Mouse (Mus musculus) liver, embryonic 16.5 days (tissue): ENCODE measurements around the gene Slc25a17. TPM values are rescaled to one million over a fixed set of nuclear protein-coding genes. Genes with fewer than 3 reads are reported as not detected.

Experiments
- ATAC-seq: fragments of 200-750 bp; cut with Nextera tagmentation; 2 replicates; pipeline ENCODE4 v1.8.0; 2017; ENCODE audit warnings: low read depth, mild to moderate bottlenecking, moderate number of reproducible peaks, moderate library complexity
- H3K27ac ChIP-seq: fragments of 300-500 bp; sonication (generic); 2 replicates; pipeline ENCODE4 v1.5.1; 2014; ENCODE audit warnings: mild to moderate bottlenecking, low read length
- H3K27me3 ChIP-seq: fragments of 300-500 bp; sonication (generic); 2 replicates; pipeline ENCODE4 v1.6.1; 2014; ENCODE audit warnings: low read depth, low read length, mixed read lengths; ENCODE audit not compliant: control insufficient read depth, insufficient read depth
- H3K36me3 ChIP-seq: fragments of 300-500 bp; sonication (generic); 2 replicates; pipeline ENCODE4 v1.6.1; 2014; ENCODE audit warnings: mild to moderate bottlenecking; ENCODE audit not compliant: control insufficient read depth, insufficient read depth
- H3K4me1 ChIP-seq: fragments of 300-500 bp; sonication (generic); 2 replicates; pipeline ENCODE4 v1.6.1; 2014; ENCODE audit warnings: low read depth, low read length, mixed read lengths; ENCODE audit not compliant: control insufficient read depth
- H3K4me2 ChIP-seq: fragments of 300-500 bp; sonication (generic); 2 replicates; pipeline ENCODE4 v1.6.1; 2014; ENCODE audit warnings: low read depth, low read length, mixed read lengths
- H3K4me3 ChIP-seq: fragments of 300-500 bp; sonication (generic); 2 replicates; pipeline ENCODE4 v1.5.1; 2014; ENCODE audit warnings: low read depth, mild to moderate bottlenecking, low read length
- H3K9ac ChIP-seq: fragments of 300-500 bp; sonication (generic); 2 replicates; pipeline ENCODE4 v1.6.1; 2014; ENCODE audit warnings: low read depth, low read length
- H3K9me3 ChIP-seq: fragments of 300-500 bp; sonication (generic); replicated peaks from 2 replicates; pipeline ENCODE4 v1.6.1; 2016; ENCODE audit warnings: low read length; ENCODE audit not compliant: control insufficient read depth
- WGBS: fragments of 180-500 bp; shearing (Covaris S2); extraction: QIAGEN DNeasy Blood & Tissue Kit; methylation state at CpG from one replicate; pipeline ENCODE4 v1.1.7; 2014; ENCODE audit not compliant: insufficient replicate concordance; 5-methylcytosine and 5-hydroxymethylcytosine counted together
- polyA plus RNA-seq: library from polyadenylated mRNA; unstranded; fragments of >200 nt; fragmentation: Nextera tagmentation; extraction: Ambion mirVana; gene quantifications from 2 replicates; pipeline ENCODE4 v1.2.1, GENCODE M21; 2015

Gene Slc25a17
- polyA plus RNA-seq, 1 experiment from 2014 or later = 36.2 TPM

- no peaks in the 10 kb centered on the region for H3K4me1 ChIP-seq
- H3K4me2 ChIP-seq = no peak overlapping the region
- H3K4me3 ChIP-seq = no peak overlapping the region
- no peaks in the 10 kb centered on the region for H3K9me3 ChIP-seq
- no peaks in the 10 kb centered on the region for H3K27me3 ChIP-seq
- 77% methylated on average over 3 of the region's 3 CpGs for WGBS
- peaks cover 26% of the 10 kb centered on the region for H3K36me3 ChIP-seq
- no peak overlapping the region for H3K27ac ChIP-seq
- no peak for ATAC-seq
- H3K9ac ChIP-seq = no peak overlapping the region
Observed at GRCm38 (mm10) chr15:81320137-81320536, 40.5 kb downstream of the Slc25a17 start.

GRCm38 (mm10) chr15:81319462-81319861, 41.1 kb downstream of the Slc25a17 start:
- H3K27ac ChIP-seq = no peak overlapping the region
- no peaks in the 10 kb centered on the region for H3K27me3 ChIP-seq
- peaks cover 26% of the 10 kb centered on the region for H3K36me3 ChIP-seq
- WGBS = 77% methylated on average over 9 of the region's 9 CpGs
- H3K9ac ChIP-seq = no peak overlapping the region
- no peaks in the 10 kb centered on the region for H3K4me1 ChIP-seq
- no peak overlapping the region for H3K4me2 ChIP-seq
- H3K9me3 ChIP-seq = no peaks in the 10 kb centered on the region
- no peak for ATAC-seq
- H3K4me3 ChIP-seq = no peak overlapping the region

- H3K9me3 ChIP-seq = no peaks in the 10 kb centered on the region
- 69% methylated on average over 3 of the region's 3 CpGs for WGBS
- H3K4me3 ChIP-seq = no peak overlapping the region
- H3K27ac ChIP-seq = no peak overlapping the region
- no peak for ATAC-seq
- no peak overlapping the region for H3K9ac ChIP-seq
- H3K4me2 ChIP-seq = no peak overlapping the region
- no peaks in the 10 kb centered on the region for H3K27me3 ChIP-seq
- H3K4me1 ChIP-seq = no peaks in the 10 kb centered on the region
- peaks cover 4% of the 10 kb centered on the region for H3K36me3 ChIP-seq
Observed at GRCm38 (mm10) chr15:81313928-81314327, 46.7 kb downstream of the Slc25a17 start.

DNA sequence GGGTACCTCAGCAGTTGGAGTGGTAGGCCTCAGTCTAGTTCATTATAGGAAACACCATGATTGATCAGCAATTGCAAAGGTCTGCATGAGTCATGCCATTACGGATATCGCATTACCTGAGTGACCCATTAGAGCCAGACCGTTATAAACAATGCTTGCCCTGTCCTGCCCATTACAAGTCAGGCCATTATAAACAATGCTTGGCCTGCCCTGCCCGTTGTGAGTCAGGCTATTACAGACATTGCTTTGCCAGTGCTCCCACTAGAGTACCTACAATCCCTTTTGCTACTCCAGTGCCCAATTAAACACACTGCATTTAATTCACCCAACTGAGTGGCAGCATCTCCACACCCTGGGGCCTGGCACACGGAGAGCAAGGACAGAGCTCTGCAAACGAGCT, 49.6 kb downstream of the Slc25a17 start:
- ATAC-seq = no peak
- Histone ChIP-seq H3K4me2 (no peak overlapping the region), H3K36me3 (no peaks in the 10 kb centered on the region), H3K27me3 (no peaks in the 10 kb centered on the region), H3K9me3 (no peaks in the 10 kb centered on the region), H3K9ac (no peak overlapping the region), H3K4me3 (no peak overlapping the region), H3K27ac (no peak overlapping the region), H3K4me1 (no peaks in the 10 kb centered on the region)
- WGBS = 72% methylated on average over 6 of the region's 6 CpGs

DNA sequence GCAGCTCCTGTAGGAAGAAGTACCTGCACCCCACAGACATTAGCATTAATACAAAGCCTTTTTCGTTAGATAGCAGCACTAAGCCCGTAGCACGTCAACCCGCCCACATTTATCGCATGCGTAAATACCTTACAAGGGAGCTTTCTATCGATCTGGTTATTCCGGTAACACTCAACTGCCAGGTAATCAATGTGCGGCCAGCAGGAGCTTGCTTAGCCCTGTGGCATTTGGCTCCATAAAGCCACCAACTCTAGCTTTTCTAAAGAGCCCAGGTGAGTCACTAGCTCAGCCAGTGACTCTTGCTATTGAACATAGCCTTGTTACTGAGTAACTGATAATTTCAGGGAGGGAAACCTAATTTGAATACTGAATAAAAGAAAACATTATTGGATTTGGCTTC, 50.3 kb downstream of the Slc25a17 start:
- no peak overlapping the region for H3K4me2 ChIP-seq
- no peaks in the 10 kb centered on the region for H3K27me3 ChIP-seq
- ATAC-seq = no peak
- H3K4me1 ChIP-seq = no peaks in the 10 kb centered on the region
- no peak overlapping the region for H3K4me3 ChIP-seq
- no peak overlapping the region for H3K9ac ChIP-seq
- no peak overlapping the region for H3K27ac ChIP-seq
- no peaks in the 10 kb centered on the region for H3K36me3 ChIP-seq
- no peaks in the 10 kb centered on the region for H3K9me3 ChIP-seq
- WGBS = 86% methylated on average over 9 of the region's 9 CpGs

- H3K4me3 ChIP-seq = no peak overlapping the region
- H3K9ac ChIP-seq = no peak overlapping the region
- no peak for ATAC-seq
- H3K4me1 ChIP-seq = no peaks in the 10 kb centered on the region
- H3K36me3 ChIP-seq = no peaks in the 10 kb centered on the region
- H3K9me3 ChIP-seq = no peaks in the 10 kb centered on the region
- WGBS = 69% methylated on average over 7 of the region's 7 CpGs
- H3K27ac ChIP-seq = no peak overlapping the region
- no peaks in the 10 kb centered on the region for H3K27me3 ChIP-seq
- H3K4me2 ChIP-seq = no peak overlapping the region
Observed at GRCm38 (mm10) chr15:81308038-81308437, 52.6 kb downstream of the Slc25a17 start.

DNA sequence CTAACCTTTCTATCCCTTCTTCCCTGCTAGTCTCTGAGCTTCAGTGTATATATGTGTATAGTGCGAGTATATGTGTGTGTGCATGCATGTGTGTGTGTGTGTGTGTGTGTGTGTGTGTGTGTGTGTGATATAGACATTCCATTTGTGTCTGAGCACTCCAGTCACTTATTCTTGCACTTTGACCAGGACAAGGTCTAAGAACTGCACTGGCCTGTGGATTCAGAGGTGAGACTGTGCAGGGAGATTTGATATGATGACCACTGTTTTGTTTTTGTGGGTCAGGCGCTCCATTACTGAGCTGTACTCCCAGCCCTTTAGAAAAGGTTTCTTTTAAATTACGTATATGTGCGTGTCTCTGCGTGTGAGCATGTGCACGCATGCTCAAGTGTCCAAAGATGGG, 54.1 kb downstream of the Slc25a17 start:
- Histone ChIP-seq H3K36me3 (no peaks in the 10 kb centered on the region), H3K27me3 (no peaks in the 10 kb centered on the region), H3K9ac (no peak overlapping the region), H3K4me1 (no peaks in the 10 kb centered on the region), H3K27ac (no peak overlapping the region), H3K9me3 (no peaks in the 10 kb centered on the region), H3K4me3 (no peak overlapping the region), H3K4me2 (no peak overlapping the region)
- 76% methylated on average over 6 of the region's 6 CpGs for WGBS
- no peak for ATAC-seq

DNA sequence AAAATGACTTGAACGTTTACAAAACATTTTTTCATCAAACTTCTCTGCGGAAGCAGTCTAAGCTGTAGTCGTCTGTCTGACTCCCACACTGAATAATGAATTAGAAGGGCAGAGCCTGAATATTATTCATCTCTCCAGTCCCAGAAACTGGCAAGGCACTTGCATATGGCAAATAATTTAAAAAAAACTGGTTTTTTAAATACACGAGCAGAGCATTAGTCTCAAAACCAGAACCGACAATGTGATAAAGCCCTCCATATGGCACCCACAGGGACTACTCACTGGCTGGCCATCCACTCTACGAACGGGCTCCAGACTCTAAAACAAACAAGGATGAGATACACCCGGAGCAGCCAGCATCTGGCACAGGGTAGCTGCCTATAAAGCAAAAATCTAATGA, 55.6 kb downstream of the Slc25a17 start:
- Histone ChIP-seq H3K4me2 (no peak overlapping the region), H3K36me3 (no peaks in the 10 kb centered on the region), H3K9me3 (no peaks in the 10 kb centered on the region), H3K9ac (no peak overlapping the region), H3K4me3 (no peak overlapping the region), H3K27me3 (no peaks in the 10 kb centered on the region), H3K4me1 (no peaks in the 10 kb centered on the region), H3K27ac (no peak overlapping the region)
- no peak for ATAC-seq
- WGBS = 61% methylated on average over 8 of the region's 8 CpGs

GRCm38 (mm10) chr15:81304006-81304405, 56.6 kb downstream of the Slc25a17 start:
- WGBS = 69% methylated on average over 7 of the region's 7 CpGs
- Histone ChIP-seq H3K27me3 (no peaks in the 10 kb centered on the region), H3K27ac (no peak overlapping the region), H3K9me3 (no peaks in the 10 kb centered on the region), H3K4me1 (no peaks in the 10 kb centered on the region), H3K9ac (no peak overlapping the region), H3K4me2 (no peak overlapping the region), H3K4me3 (no peak overlapping the region), H3K36me3 (no peaks in the 10 kb centered on the region)
- ATAC-seq = no peak
